Mouse (Mus musculus) limb, embryonic 14.5 days (tissue): Measurements from ENCODE around the gene Srsf4. TPM values are rescaled to one million over a fixed set of nuclear protein-coding genes. Genes with fewer than 3 reads are reported as not detected.

Source experiments
- ATAC-seq: fragments of 200-750 bp; cut with Nextera tagmentation; 2 replicates; pipeline ENCODE4 v1.8.0; 2017; ENCODE audit warnings: low read depth, moderate number of reproducible peaks, moderate TSS enrichment; ENCODE audit not compliant: low FRiP score
- DNase-seq: peaks from one replicate; pipeline ENCODE4 v3.0.0-alpha.2; 2015; ENCODE audit warnings: low spot score
- H3K27ac ChIP-seq: fragments of 300-500 bp; sonication (generic); replicated peaks from 2 replicates; pipeline ENCODE4 v1.5.1; 2014; ENCODE audit warnings: low read depth, mild to moderate bottlenecking, low read length, moderate library complexity, mixed read lengths
- H3K27me3 ChIP-seq: fragments of 300-500 bp; sonication (generic); 2 replicates; pipeline ENCODE4 v1.6.1; 2014; ENCODE audit warnings: low read length, mixed read lengths; ENCODE audit not compliant: control insufficient read depth, insufficient read depth
- H3K36me3 ChIP-seq: fragments of 300-500 bp; sonication (generic); 2 replicates; pipeline ENCODE4 v1.6.1; 2014; ENCODE audit warnings: mild to moderate bottlenecking, low read length, moderate library complexity, mixed read lengths; ENCODE audit not compliant: control insufficient read depth, insufficient read depth
- H3K4me1 ChIP-seq: fragments of 300-500 bp; sonication (generic); 2 replicates; pipeline ENCODE4 v1.6.1; 2014; ENCODE audit warnings: antibody characterized with exemption, low read length, mixed read lengths; ENCODE audit not compliant: control insufficient read depth, insufficient read depth
- H3K4me2 ChIP-seq: fragments of 300-500 bp; sonication (generic); replicated peaks from 2 replicates; pipeline ENCODE4 v1.6.1; 2014; ENCODE audit warnings: low read depth, mild to moderate bottlenecking, low read length, moderate library complexity; ENCODE audit not compliant: severe bottlenecking
- H3K4me3 ChIP-seq: fragments of 300-500 bp; sonication (generic); replicated peaks from 2 replicates; pipeline ENCODE4 v1.5.1; 2014; ENCODE audit warnings: low read length
- H3K9ac ChIP-seq: fragments of 300-500 bp; sonication (generic); 2 replicates; pipeline ENCODE4 v1.6.1; 2014; ENCODE audit warnings: mild to moderate bottlenecking, low read depth, low read length, moderate library complexity; ENCODE audit not compliant: severe bottlenecking
- H3K9me3 ChIP-seq: fragments of 300-500 bp; sonication (generic); 2 replicates; pipeline ENCODE4 v1.6.1; 2016; ENCODE audit warnings: low read length; ENCODE audit not compliant: control insufficient read depth
- POLR2A ChIP-seq: fragments of 200-500 bp; IDR thresholded peaks from 2 replicates; pipeline ENCODE4 v1.8.0; 2012; ENCODE audit warnings: inconsistent platforms, mild to moderate bottlenecking, moderate library complexity, borderline replicate concordance; ENCODE audit not compliant: insufficient read depth, insufficient read length; ENCODE audit errors: extremely low read depth
- WGBS: fragments of 180-500 bp; shearing (Covaris S2); extraction: QIAGEN DNeasy Blood & Tissue Kit; methylation state at CpG from one replicate; pipeline ENCODE4 v1.1.7; 2014; 5-methylcytosine and 5-hydroxymethylcytosine counted together
- polyA plus RNA-seq, 2 experiments: library from polyadenylated mRNA; depleted of rRNA in 1 of 2; stranded (reverse) in 1 of 2; unstranded in 1 of 2; fragments of >200 nt; fragmentation: Nextera tagmentation in 1 of 2; extraction: Ambion mirVana in 1 of 2; gene quantifications; 2 replicates each; pipeline versions ENCODE4 v1.2.1 to v1.2.3; 2012 to 2014

The Srsf4 gene
- polyA plus RNA-seq, 2 experiments, result 97.7 to 113 TPM

- Histone ChIP-seq H3K9ac (no peak overlapping the region), H3K27me3 (no peaks in the 10 kb centered on the region; the same call in 1 of the 2 replicates), H3K4me1 (peaks cover 54% of the 10 kb centered on the region), H3K4me2 (peak overlapping the region; percentile 40), H3K27ac (peak overlapping the region; percentile 49; the same call in 1 of the 2 replicates), H3K4me3 (peak overlapping the region; percentile 9), H3K9me3 (no peaks in the 10 kb centered on the region), H3K36me3 (no peaks in the 10 kb centered on the region)
- ATAC-seq (no peak), DNase-seq (peak; percentile 64)
- 3% methylated on average over 31 of the region's 31 CpGs for WGBS
- no peak for TF ChIP-seq POLR2A
These were observed 41.6 kb downstream of the Srsf4 start for GRCm38 (mm10) chr4:131914891-131915469.

- Histone ChIP-seq H3K4me1 (peaks cover 50% of the 10 kb centered on the region), H3K4me3 (peak overlapping the region; percentile 9), H3K4me2 (peak overlapping the region; percentile 40), H3K36me3 (no peaks in the 10 kb centered on the region), H3K27me3 (no peaks in the 10 kb centered on the region; the same call in 1 of the 2 replicates), H3K9me3 (no peaks in the 10 kb centered on the region), H3K9ac (no peak overlapping the region), H3K27ac (no peak overlapping the region)
- DNase-seq (no peak), ATAC-seq (no peak)
- WGBS, result 21% methylated on average over 13 of the region's 13 CpGs
- no peak for TF ChIP-seq POLR2A
These were observed 42.5 kb downstream of the Srsf4 start for GRCm38 (mm10) chr4:131915821-131916328.

GRCm38 (mm10) chr4:131916425-131916824, 43.0 kb downstream of the Srsf4 start:
- no peak overlapping the region for H3K27ac ChIP-seq
- no peak for TF ChIP-seq POLR2A
- no peak overlapping the region for H3K4me2 ChIP-seq
- no peaks in the 10 kb centered on the region for H3K9me3 ChIP-seq
- ATAC-seq, result no peak
- H3K4me3 ChIP-seq, result no peak overlapping the region
- no peaks in the 10 kb centered on the region; the same call in 1 of the 2 replicates for H3K27me3 ChIP-seq
- H3K36me3 ChIP-seq, result no peaks in the 10 kb centered on the region
- peaks cover 47% of the 10 kb centered on the region for H3K4me1 ChIP-seq
- H3K9ac ChIP-seq, result no peak overlapping the region
- 7% methylated on average over 15 of the region's 15 CpGs for WGBS
- peak; percentile 60 for DNase-seq

- peaks cover 50% of the 10 kb centered on the region for H3K4me1 ChIP-seq
- no peak overlapping the region for H3K4me2 ChIP-seq
- H3K27me3 ChIP-seq, result peaks cover 1% of the 10 kb centered on the region; the same call in 1 of the 2 replicates
- no peak for TF ChIP-seq POLR2A
- 79% methylated on average over 10 of the region's 10 CpGs for WGBS
- no peak overlapping the region for H3K9ac ChIP-seq
- ATAC-seq (no peak), DNase-seq (no peak)
- no peaks in the 10 kb centered on the region for H3K36me3 ChIP-seq
- no peak overlapping the region for H3K27ac ChIP-seq
- H3K4me3 ChIP-seq, result no peak overlapping the region
- no peaks in the 10 kb centered on the region for H3K9me3 ChIP-seq
These were observed 43.7 kb downstream of the Srsf4 start for GRCm38 (mm10) chr4:131917010-131917555.

GRCm38 (mm10) chr4:131918026-131918533, 44.7 kb downstream of the Srsf4 start:
- 52% methylated on average over 7 of the region's 7 CpGs for WGBS
- H3K4me2 ChIP-seq, result peak overlapping the region; percentile 71
- TF ChIP-seq POLR2A, result no peak
- peaks cover 58% of the 10 kb centered on the region for H3K4me1 ChIP-seq
- H3K4me3 ChIP-seq, result no peak overlapping the region
- no peak for ATAC-seq
- H3K36me3 ChIP-seq, result peaks cover 9% of the 10 kb centered on the region
- no peak for DNase-seq
- H3K27ac ChIP-seq, result no peak overlapping the region
- H3K27me3 ChIP-seq, result peaks cover 11% of the 10 kb centered on the region
- no peaks in the 10 kb centered on the region for H3K9me3 ChIP-seq
- 0 out of 2 replicates have a peak overlapping the region, but pooled peaks have one; percentile 12 for H3K9ac ChIP-seq
